Mouse (Mus musculus): Measurements from ENCODE around the gene Ankrd60.

Gene Ankrd60

GRCm38 (mm10) chr2:173585387-173586117 lies 7.4 kb upstream of the Ankrd60 start:
- DNase-seq (ENCODE audit: extremely low read depth, low read depth, low spot score), result no peak

GRCm38 (mm10) chr2:173584361-173584760 lies 6.2 kb upstream of the Ankrd60 start:
- DNase-seq (ENCODE audit: extremely low read depth, low read depth, low spot score), result no peak

- DNase-seq (ENCODE audit: extremely low read depth, low read depth, low spot score), result no peak
Measured at GRCm38 (mm10) chr2:173583455-173583854, 5.3 kb upstream of the Ankrd60 start.

GRCm38 (mm10) chr2:173582903-173583302 lies 4.7 kb upstream of the Ankrd60 start:
- DNase-seq (ENCODE audit: extremely low read depth, low read depth, low spot score), result no peak

- no peak for DNase-seq (ENCODE audit: extremely low read depth, low read depth, low spot score)
Measured at GRCm38 (mm10) chr2:173581096-173581495, 2.9 kb upstream of the Ankrd60 start.

GRCm38 (mm10) chr2:173578595-173578994 lies 430 bp upstream of the Ankrd60 start:
- DNase-seq (ENCODE audit: extremely low read depth, low read depth, low spot score), result no peak

GRCm38 (mm10) chr2:173564179-173564578 lies 14.0 kb downstream of the Ankrd60 start:
- no peak for DNase-seq (ENCODE audit: extremely low read depth, low read depth, low spot score)

GRCm38 (mm10) chr2:173563336-173563735 lies 14.8 kb downstream of the Ankrd60 start:
- DNase-seq (ENCODE audit: extremely low read depth, low read depth, low spot score), result no peak

- DNase-seq (ENCODE audit: extremely low read depth, low read depth, low spot score), result no peak
Measured at GRCm38 (mm10) chr2:173561851-173562442, 16.2 kb downstream of the Ankrd60 start.

GRCm38 (mm10) chr2:173558754-173559396 lies 19.3 kb downstream of the Ankrd60 start:
- DNase-seq (ENCODE audit: extremely low read depth, low read depth, low spot score), result no peak

- no peak for DNase-seq (ENCODE audit: extremely low read depth, low read depth, low spot score)
Measured at GRCm38 (mm10) chr2:173553863-173554262, 24.3 kb downstream of the Ankrd60 start.

GRCm38 (mm10) chr2:173550681-173551080 lies 27.5 kb downstream of the Ankrd60 start:
- no peak for DNase-seq (ENCODE audit: extremely low read depth, low read depth, low spot score)

GRCm38 (mm10) chr2:173549236-173549635 lies 28.9 kb downstream of the Ankrd60 start:
- no peak for DNase-seq (ENCODE audit: extremely low read depth, low read depth, low spot score)

- no peak for DNase-seq (ENCODE audit: extremely low read depth, low read depth, low spot score)
Measured at GRCm38 (mm10) chr2:173545992-173546703, 32.0 kb downstream of the Ankrd60 start.

- DNase-seq (ENCODE audit: extremely low read depth, low read depth, low spot score), result no peak
Measured at GRCm38 (mm10) chr2:173542716-173543115, 35.4 kb downstream of the Ankrd60 start.

GRCm38 (mm10) chr2:173541748-173542147 lies 36.4 kb downstream of the Ankrd60 start:
- no peak for DNase-seq (ENCODE audit: extremely low read depth, low read depth, low spot score)

GRCm38 (mm10) chr2:173539781-173540180 lies 38.4 kb downstream of the Ankrd60 start:
- no peak for DNase-seq (ENCODE audit: extremely low read depth, low read depth, low spot score)

- no peak for DNase-seq (ENCODE audit: extremely low read depth, low read depth, low spot score)
Measured at GRCm38 (mm10) chr2:173535886-173536285, 42.3 kb downstream of the Ankrd60 start.

GRCm38 (mm10) chr2:173535390-173535789 lies 42.8 kb downstream of the Ankrd60 start:
- DNase-seq (ENCODE audit: extremely low read depth, low read depth, low spot score), result no peak

GRCm38 (mm10) chr2:173534581-173534980 lies 43.6 kb downstream of the Ankrd60 start:
- no peak for DNase-seq (ENCODE audit: extremely low read depth, low read depth, low spot score)

GRCm38 (mm10) chr2:173532711-173533462 lies 45.3 kb downstream of the Ankrd60 start:
- DNase-seq (ENCODE audit: extremely low read depth, low read depth, low spot score), result no peak

Data from fat pad, adult 2 months (tissue).